Mouse (Mus musculus) adrenal gland, postnatal 10 days (tissue): ENCODE measurements around the gene Zfp217. TPM values are rescaled to one million over a fixed set of nuclear protein-coding genes. Genes with fewer than 3 reads are reported as not detected.
"Not testable (repeated sequence)": the region's sequence is repeated elsewhere in the genome, so short reads cannot be mapped to it uniquely, and the experiment has no call there.

Experiments
- DNase-seq: peaks from one replicate; pipeline ENCODE4 v3.0.0; 2021; ENCODE audit warnings: mixed read lengths
- long read RNA-seq, 2 experiments: library from polyadenylated mRNA; stranded (forward); transcript quantifications; one replicate each; pipeline ENCODE4 v2.0.0; 2021
- total RNA-seq, 2 experiments: library from RNA; stranded (reverse); gene quantifications; 2 replicates each; pipeline ENCODE4 v1.2.3; 2021

Zfp217 gene
- 10 to 100 TPM; 22.0 to 31.0 TPM for total RNA-seq
- long read RNA-seq, experiment 1, partial matches to known transcripts: 9 of 9 reads
- long read RNA-seq, experiment 1, other reads (novel, unspliced or antisense): 0 of 9 reads
- long read RNA-seq, experiment 2, partial matches to known transcripts: 0 of 2 reads
- long read RNA-seq, experiment 2, other reads (novel, unspliced or antisense): 2 of 2 reads

DNA sequence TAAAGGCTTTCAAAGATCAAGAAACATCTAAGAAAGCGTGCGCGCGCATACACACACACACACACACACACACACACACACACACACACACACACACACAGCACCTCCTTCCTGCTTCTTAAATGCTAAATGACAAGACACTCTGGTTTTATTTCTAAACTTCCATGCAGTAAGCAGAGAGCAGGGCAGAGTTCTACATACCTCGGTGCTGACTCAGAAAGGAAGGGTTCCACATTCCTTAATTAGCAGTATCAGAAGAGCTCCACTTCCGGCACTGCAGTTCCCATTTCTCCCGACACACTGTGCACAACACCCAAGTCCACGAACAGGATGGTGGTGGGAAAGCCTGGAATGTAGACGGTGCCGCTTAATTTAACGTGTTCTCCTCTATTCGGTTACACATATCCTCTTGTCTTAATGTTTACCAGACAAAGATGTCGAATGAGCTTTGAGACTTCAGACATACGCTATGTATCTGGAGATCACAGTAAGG lies at the start of gene Zfp217:
Zfp217 (minus strand) TSS at position 443 of the 493 bp plus-strand sequence.
- DNase-seq: no peak

GRCm38 (mm10) chr2:170195542-170196089 lies 47.7 kb upstream of the Zfp217 start:
- DNase-seq: no peak

- DNase-seq: no peak
Observed at GRCm38 (mm10) chr2:170194845-170195244, 46.9 kb upstream of the Zfp217 start.

DNA sequence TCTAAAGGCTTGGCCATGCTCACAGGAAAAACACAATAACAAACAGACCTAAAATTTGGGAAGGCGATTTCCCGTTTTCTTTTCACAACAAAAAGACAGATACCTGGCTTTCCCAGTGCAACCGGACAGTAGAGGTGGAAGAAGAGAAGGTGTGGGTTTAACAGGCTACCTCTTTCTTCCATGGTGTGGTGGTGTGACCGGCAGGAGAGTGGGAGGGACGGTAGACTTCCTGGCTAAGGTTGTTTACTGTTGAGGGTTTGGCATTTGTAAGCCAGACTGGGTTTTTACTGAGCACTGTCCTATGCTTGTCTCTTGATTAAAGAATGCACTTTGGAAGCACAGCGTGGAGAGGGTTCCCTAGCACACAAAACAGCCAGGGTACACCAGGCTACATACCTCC lies 45.9 kb upstream of the Zfp217 start:
- DNase-seq: no peak

GRCm38 (mm10) chr2:170193211-170193610 lies 45.3 kb upstream of the Zfp217 start:
- no peak for DNase-seq

DNA sequence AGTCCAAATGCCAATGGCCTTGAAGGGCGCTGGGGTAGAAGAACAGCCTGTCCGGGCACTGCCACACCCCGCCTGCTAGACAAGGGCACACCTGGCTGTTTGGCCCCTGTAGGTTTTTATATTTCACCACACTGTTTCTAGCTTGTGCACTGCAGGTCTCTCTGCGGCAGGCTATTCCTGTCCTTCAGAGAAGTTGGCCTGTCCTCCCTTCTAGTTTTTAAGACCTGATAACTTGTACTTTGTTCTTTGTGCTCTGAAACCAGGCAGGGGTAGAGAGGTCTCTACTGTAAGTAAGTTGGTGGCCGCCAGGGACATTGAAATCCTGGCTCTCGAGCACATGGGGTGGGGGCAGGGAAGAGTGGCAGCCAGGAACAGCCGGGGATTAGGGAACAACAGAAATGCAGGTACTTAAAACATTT lies 44.8 kb upstream of the Zfp217 start:
- peak; percentile 78 for DNase-seq

DNA sequence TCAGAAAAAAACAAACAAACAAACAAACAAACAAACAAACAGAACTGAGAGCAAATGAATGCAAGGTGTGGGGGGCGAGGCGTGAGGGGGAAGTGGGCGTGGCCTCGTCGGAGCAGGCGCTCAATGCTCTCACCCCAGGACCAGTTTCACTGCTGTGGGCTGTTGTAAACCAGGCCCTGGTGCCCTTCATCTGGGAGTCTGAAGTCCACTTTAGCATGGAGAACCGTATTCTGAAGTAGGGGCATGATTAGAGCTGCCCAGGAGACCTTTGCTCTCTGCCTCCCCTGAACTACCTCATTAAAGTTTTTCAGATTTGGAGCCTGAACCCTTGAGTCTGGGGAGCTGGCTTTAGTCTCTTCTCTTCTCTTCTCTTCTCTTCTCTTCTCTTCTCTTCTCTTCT lies 40.8 kb upstream of the Zfp217 start:
- DNase-seq: no peak

GRCm38 (mm10) chr2:170185137-170185837 lies 37.4 kb upstream of the Zfp217 start:
- DNase-seq: no peak

DNA sequence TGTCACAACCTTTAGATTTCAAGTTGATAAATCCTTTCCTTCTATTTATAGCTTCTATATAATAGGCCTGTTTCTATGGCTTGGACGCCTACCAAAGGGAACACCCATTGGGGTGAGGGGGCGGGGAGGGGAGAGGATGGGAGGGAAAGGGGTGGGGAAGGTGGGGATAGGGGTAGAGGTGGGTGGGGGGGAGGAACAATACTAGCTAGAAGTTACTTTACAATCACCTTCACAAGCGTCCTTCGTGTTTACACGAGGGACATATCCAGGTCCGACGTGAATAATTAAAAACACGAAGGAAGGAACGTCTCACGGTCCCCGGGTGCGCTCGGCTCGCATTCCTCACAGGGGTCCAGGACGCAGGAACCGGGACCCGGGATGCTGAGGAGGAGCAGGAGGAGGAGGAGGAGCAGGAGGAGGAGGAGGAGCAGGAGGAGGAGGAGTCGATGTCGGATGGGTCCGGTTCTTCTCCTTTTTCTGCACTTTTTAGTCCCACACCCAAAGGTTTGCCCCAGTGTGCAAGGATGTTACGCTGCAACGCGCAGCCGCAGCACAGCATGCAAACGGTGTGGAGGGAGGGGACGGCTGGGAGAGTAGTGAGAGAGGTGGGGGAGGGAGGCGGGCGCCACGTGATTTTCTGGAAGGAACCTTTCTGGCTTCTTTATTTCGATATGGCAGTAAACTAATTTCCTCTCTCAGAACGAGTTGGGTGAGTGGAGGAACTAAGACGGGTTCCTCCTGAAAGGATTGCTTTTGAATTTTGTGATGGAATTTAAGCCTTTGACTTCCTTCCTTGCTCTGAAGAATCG lies 36.5 kb upstream of the Zfp217 start:
- DNase-seq: peak; percentile 80

GRCm38 (mm10) chr2:170183851-170184174 lies 35.9 kb upstream of the Zfp217 start:
- DNase-seq: peak; percentile 63

DNA sequence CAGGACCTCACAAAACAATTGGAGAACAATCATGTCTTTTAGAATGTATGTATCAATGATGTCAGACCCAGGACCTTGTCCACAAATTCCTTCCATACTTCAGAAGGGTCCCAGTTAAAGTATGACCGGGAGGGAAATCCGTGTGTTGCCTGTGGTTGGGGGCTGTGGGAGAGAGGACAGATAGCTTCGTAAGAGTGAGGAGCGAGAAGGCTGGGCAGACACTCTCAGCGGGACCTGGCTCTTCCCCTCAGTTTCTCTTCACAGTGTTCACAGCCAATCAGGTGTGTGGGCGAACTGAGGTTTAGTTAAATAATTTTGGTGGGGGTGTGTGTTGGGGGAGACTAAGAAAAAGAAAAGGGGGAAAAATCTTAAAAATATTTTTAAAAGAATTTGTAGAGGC lies 34.0 kb upstream of the Zfp217 start:
- no peak for DNase-seq

DNA sequence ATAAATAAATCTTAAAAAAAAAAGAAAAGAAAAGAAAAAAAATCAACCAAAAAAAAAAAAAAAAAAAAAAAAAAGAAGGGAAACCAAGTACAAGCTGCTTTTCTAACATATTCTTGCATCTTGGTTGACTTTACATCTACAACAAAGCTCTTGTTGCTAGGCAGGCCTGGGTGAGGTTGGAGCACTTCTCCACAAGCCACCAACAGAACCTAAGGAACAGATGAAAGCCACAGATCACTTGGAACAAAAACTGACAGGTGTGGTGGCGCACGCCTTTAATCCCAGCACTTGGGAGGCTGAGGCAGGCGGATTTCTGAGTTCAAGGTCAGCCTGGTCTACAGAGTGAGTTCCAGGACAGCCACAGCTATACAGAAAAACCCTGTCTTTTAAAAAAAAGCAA lies 32.9 kb upstream of the Zfp217 start:
- not testable (repeated sequence) for DNase-seq

- DNase-seq: no peak
Observed at GRCm38 (mm10) chr2:170179317-170179716, 31.4 kb upstream of the Zfp217 start.

GRCm38 (mm10) chr2:170177323-170177722 lies 29.4 kb upstream of the Zfp217 start:
- DNase-seq: peak; percentile 41

DNA sequence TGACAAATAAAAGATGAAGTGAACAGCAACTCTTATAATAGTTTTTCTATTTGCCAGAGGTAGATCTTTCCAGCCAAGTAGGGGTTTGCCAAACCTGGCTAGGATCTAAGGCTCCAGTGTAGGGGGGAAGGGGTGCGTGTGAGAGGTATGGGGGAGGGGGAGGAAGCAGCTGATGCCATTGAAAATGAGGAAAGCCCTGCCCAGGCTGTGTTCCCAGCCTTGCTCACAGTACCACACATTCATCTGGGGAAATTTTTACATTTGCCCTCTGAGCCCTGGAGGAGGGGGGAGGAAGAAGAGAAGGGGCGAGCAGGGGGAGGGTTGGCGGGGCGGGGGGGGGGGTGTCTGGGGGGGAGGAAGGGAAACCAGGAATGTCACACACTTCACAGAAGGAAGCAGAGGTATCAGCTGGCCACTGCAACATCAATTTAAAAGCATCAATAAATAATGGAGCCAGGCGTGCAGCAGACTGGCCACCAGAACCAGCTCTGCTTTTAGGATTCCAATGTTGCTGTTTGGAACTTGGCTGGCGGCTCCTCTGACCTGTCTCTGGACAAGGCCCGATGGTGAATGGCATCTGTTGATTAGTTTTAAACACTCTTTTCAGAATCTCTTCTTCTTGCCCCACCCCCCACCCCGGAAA lies 28.5 kb upstream of the Zfp217 start:
- DNase-seq: no peak

- no peak for DNase-seq
Observed at GRCm38 (mm10) chr2:170175661-170176150, 27.8 kb upstream of the Zfp217 start.

DNA sequence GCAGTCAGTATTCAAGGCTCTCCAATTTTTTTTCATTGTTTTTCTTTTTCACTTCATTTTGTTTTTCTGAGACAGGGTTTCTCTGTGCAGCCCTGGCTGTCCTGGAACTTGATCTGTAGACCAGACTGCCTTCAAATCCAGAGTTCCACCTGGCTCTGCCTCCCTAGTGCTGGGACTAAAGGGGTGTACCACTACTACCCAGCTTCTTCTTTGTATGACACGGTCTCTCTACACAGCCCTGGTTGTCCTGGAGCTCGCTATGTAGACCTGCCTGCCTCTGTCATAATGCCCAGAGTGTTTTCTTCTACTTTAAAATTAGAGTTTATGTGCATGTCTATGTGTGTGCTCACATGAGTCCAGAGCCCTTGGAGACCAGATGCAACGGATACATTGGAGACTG lies 27.3 kb upstream of the Zfp217 start:
- no peak for DNase-seq

DNA sequence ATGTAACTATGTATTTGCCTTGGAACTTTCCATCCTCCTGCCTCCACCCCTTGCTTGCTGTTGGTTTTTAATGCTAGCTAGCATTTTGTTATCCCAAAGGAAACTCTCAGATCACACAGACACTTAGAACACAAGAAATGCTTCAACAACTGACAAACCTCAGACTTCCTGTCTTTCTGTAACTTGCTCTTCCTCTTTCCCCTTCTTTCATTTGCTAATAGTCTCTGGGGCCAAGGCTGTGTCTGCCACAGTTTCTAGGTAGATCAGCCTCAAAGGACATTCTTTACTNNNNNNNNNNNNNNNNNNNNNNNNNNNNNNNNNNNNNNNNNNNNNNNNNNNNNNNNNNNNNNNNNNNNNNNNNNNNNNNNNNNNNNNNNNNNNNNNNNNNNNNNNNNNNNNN lies 21.2 kb upstream of the Zfp217 start:
- DNase-seq: no peak

- no peak for DNase-seq
Observed at GRCm38 (mm10) chr2:170165649-170166048, 17.7 kb upstream of the Zfp217 start.

- no peak for DNase-seq
Observed at GRCm38 (mm10) chr2:170163671-170164462, 16.0 kb upstream of the Zfp217 start.
